9 mouse cellular contexts compared by ENCODE assay signal in the genomic region with DNA sequence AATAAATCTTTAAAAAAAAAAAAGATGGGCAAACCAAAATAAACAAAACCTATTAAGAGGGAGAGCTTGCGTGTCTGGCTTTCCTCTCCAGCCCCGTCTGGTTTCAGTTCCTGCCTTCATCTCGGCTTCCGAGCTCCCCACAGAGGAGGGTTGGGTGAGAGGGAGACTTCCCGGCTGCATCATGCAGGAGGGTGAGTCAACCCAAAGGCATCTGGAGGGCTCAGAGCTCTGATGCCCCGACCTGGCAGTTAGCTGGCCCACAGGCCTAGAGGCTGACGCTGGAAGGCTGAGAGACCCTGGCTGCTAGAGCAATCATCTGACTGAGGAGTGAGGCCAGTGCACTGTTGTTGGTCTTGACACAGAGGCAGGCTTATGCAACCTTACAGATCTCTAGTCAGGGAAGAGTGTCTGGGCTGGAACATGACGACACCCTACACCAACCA. TPM values are rescaled to one million over a fixed set of nuclear protein-coding genes. Genes with fewer than 3 reads are reported as not detected.
DNase-seq lines count a peak whose midpoint lies in the region; ATAC-seq and TF ChIP-seq lines count a peak whose summit lies in the region.
"Had no signal": no experiment of that assay in that cellular context is flagged by ENCODE, and none has a peak within 500 bp of the region (broad histone marks: within the 10 kb centered on the region; RNA-seq: fewer than 3 reads in every experiment).

No protein-coding gene starts in this region.

- H3K27ac ChIP-seq in kidney, adult 2 months (ENCODE audit: insufficient read depth, low read depth, low read length) = no peak overlapping the region
- peak overlapping the region; percentile 22; the same call in 1 of the 2 replicates for H3K27ac ChIP-seq in stomach, embryonic 16.5 days (ENCODE audit: low read length)
- H3K27ac ChIP-seq in forebrain, embryonic 13.5 days = no peak overlapping the region

- TF ChIP-seq CTCF in kidney, adult 2 months (conservative IDR thresholded peaks at IDR 0.05; ENCODE audit: insufficient read depth, insufficient read length, low read depth, low read length) = no peak

- no peak overlapping the region for H3K9ac ChIP-seq in stomach, embryonic 16.5 days (ENCODE audit: low read length)
- H3K9ac ChIP-seq in forebrain, embryonic 13.5 days = no peak overlapping the region

- no peaks in the 10 kb centered on the region for H3K9me3 ChIP-seq in stomach, embryonic 16.5 days (replicated peaks; ENCODE audit: control insufficient read depth, low read length)
- H3K9me3 ChIP-seq in forebrain, embryonic 13.5 days (replicated peaks) = no peaks in the 10 kb centered on the region
- H3K9me3 ChIP-seq: G1E had no signal

- H3K4me1 ChIP-seq in kidney, adult 2 months (ENCODE audit: control insufficient read depth, insufficient read depth, low read length) = no peaks in the 10 kb centered on the region
- no peaks in the 10 kb centered on the region for H3K4me1 ChIP-seq in stomach, embryonic 16.5 days (ENCODE audit: control insufficient read depth, insufficient read depth, low read length)
- no peaks in the 10 kb centered on the region for H3K4me1 ChIP-seq in forebrain, embryonic 13.5 days

- H3K27me3 ChIP-seq in kidney, adult 2 months (replicated peaks; ENCODE audit: control insufficient read depth, insufficient read depth, low read length) = no peaks in the 10 kb centered on the region
- no peaks in the 10 kb centered on the region for H3K27me3 ChIP-seq in stomach, embryonic 16.5 days (ENCODE audit: control insufficient read depth, insufficient read depth, low read length)
- H3K27me3 ChIP-seq in forebrain, embryonic 13.5 days = no peaks in the 10 kb centered on the region

- ATAC-seq in stomach, embryonic 16.5 days (ENCODE audit: insufficient read depth, low FRiP score) = 0 out of 2 replicates have a peak, but pooled peaks have one; percentile 53
- no peak for ATAC-seq in forebrain, embryonic 13.5 days

- peak; percentile 34 for DNase-seq in kidney, adult 2 months
- DNase-seq in kidney, postnatal 10 days = no peak
- DNase-seq in adrenal gland, adult 2 months = peak; percentile 90
- DNase-seq in gastrocnemius, postnatal 25 days = peak; percentile 88
- DNase-seq in layer of hippocampus, adult 9-11 months = peak; percentile 92
- DNase-seq in kidney, adult 9 months = no peak

- no peak overlapping the region for H3K4me2 ChIP-seq in stomach, embryonic 16.5 days (ENCODE audit: low read depth, low read length)
- no peak overlapping the region for H3K4me2 ChIP-seq in forebrain, embryonic 13.5 days

- H3K36me3 ChIP-seq in kidney, adult 2 months (ENCODE audit: control insufficient read depth, insufficient read depth, low read length) = peaks cover under 1% of the 10 kb centered on the region
- peaks cover 23% of the 10 kb centered on the region for H3K36me3 ChIP-seq in stomach, embryonic 16.5 days (ENCODE audit: control insufficient read depth, insufficient read depth, low read length)
- peaks cover 70% of the 10 kb centered on the region for H3K36me3 ChIP-seq in forebrain, embryonic 13.5 days (ENCODE audit: poor library complexity, severe bottlenecking)

- 56% methylated on average over 8 of the region's 8 CpGs for WGBS in kidney, adult 2 months
- 48% methylated on average over 8 of the region's 8 CpGs for WGBS in stomach, embryonic 16.5 days
- 85% methylated on average over 8 of the region's 8 CpGs for WGBS in forebrain, embryonic 13.5 days

- H3K4me3 ChIP-seq in kidney, adult 2 months (ENCODE audit: insufficient read depth, low read depth, low read length) = no peak overlapping the region
- no peak overlapping the region for H3K4me3 ChIP-seq in stomach, embryonic 16.5 days (replicated peaks; ENCODE audit: low read length)
- no peak overlapping the region for H3K4me3 ChIP-seq in forebrain, embryonic 13.5 days

- TF ChIP-seq POLR2A in kidney, adult 2 months (IDR thresholded peaks at IDR 0.05; ENCODE audit: low read depth, low read length) = no peak

RNA-seq across cellular contexts. Expression of gene Dcakd, which starts 23.1 kb away (rescaled TPM):
- 49.5 and 51.3 TPM in 2 replicates for polyA plus RNA-seq in kidney, adult 2 months (2012; rRNA removed)
- 10 to 100 TPM; 62.8 to 79.5 TPM for total RNA-seq in adrenal gland, adult 2 months (2021)
- 136 and 185 TPM in 2 replicates for polyA plus RNA-seq in adrenal gland, adult 2 months (2012; rRNA removed)
- total RNA-seq in gastrocnemius, postnatal 25 days (2021) = 10 to 100 TPM; 22.0 to 28.2 TPM
- polyA plus RNA-seq in stomach, embryonic 16.5 days (2015; fragmentation: Nextera tagmentation; extraction: Ambion mirVana) = 85.2 and 109 TPM in 2 replicates
- polyA plus RNA-seq in forebrain, embryonic 13.5 days (2015; fragmentation: Nextera tagmentation; extraction: Ambion mirVana) = 182 and 195 TPM in 2 replicates

RNA-seq across cellular contexts. Expression of gene Nmt1, which starts 23.3 kb away (rescaled TPM):
- polyA plus RNA-seq in kidney, adult 2 months (2012; rRNA removed) = 45.3 and 49.7 TPM in 2 replicates
- total RNA-seq in adrenal gland, adult 2 months (2021) = 100 to 1,000 TPM; 106 to 112 TPM
- 20.8 and 25.6 TPM in 2 replicates for polyA plus RNA-seq in adrenal gland, adult 2 months (2012; rRNA removed)
- 10 to 100 TPM; 35.6 to 36.7 TPM for total RNA-seq in gastrocnemius, postnatal 25 days (2021)
- polyA plus RNA-seq in stomach, embryonic 16.5 days (2015; fragmentation: Nextera tagmentation; extraction: Ambion mirVana) = 50.8 and 53.7 TPM in 2 replicates
- 47.3 and 53.9 TPM in 2 replicates for polyA plus RNA-seq in forebrain, embryonic 13.5 days (2015; fragmentation: Nextera tagmentation; extraction: Ambion mirVana)

RNA-seq across cellular contexts. Expression of gene Plcd3, which starts 50.2 kb away (rescaled TPM):
- polyA plus RNA-seq in kidney, adult 2 months (2012; rRNA removed) = 14.9 and 18.1 TPM in 2 replicates
- total RNA-seq in adrenal gland, adult 2 months (2021) = 10 to 100 TPM in 1 of 2 experiments, 1 to 10 TPM in 1; 6.3 to 14.3 TPM
- 21.4 and 24.7 TPM in 2 replicates for polyA plus RNA-seq in adrenal gland, adult 2 months (2012; rRNA removed)
- 1 to 10 TPM; 3.2 to 3.9 TPM for total RNA-seq in gastrocnemius, postnatal 25 days (2021)
- 5.2 and 6.5 TPM in 2 replicates for polyA plus RNA-seq in stomach, embryonic 16.5 days (2015; fragmentation: Nextera tagmentation; extraction: Ambion mirVana)
- polyA plus RNA-seq in forebrain, embryonic 13.5 days (2015; fragmentation: Nextera tagmentation; extraction: Ambion mirVana) = 0.92 and 1.2 TPM in 2 replicates
- polyA plus RNA-seq: G1E had no signal

RNA-seq across cellular contexts. Expression of gene Acbd4, which starts 50.2 kb away (rescaled TPM):
- polyA plus RNA-seq in kidney, adult 2 months (2012; rRNA removed) = 119 and 130 TPM in 2 replicates
- 100 to 1,000 TPM in 1 of 2 experiments, 10 to 100 TPM in 1; 88.4 to 175 TPM for total RNA-seq in adrenal gland, adult 2 months (2021)
- 70.3 and 91.9 TPM in 2 replicates for polyA plus RNA-seq in adrenal gland, adult 2 months (2012; rRNA removed)
- total RNA-seq in gastrocnemius, postnatal 25 days (2021) = 10 to 100 TPM; 23.7 to 29.7 TPM
- polyA plus RNA-seq in stomach, embryonic 16.5 days (2015; fragmentation: Nextera tagmentation; extraction: Ambion mirVana) = 31.0 and 36.4 TPM in 2 replicates
- polyA plus RNA-seq in forebrain, embryonic 13.5 days (2015; fragmentation: Nextera tagmentation; extraction: Ambion mirVana) = 8.1 TPM in 2 replicates

Comparison
In these comparisons a context has a peak if more than half of its experiments do, and no peak if none do; other contexts are left out.
1. DNase-seq: peak in kidney, adult 2 months (single experiment), adrenal gland, adult 2 months (single experiment), gastrocnemius, postnatal 25 days (single experiment) and layer of hippocampus, adult 9-11 months (single experiment); none in kidney, postnatal 10 days (single experiment) and kidney, adult 9 months (single experiment).